Mouse (Mus musculus): ENCODE data around the gene Gtf3c5.

The Gtf3c5 gene

DNA sequence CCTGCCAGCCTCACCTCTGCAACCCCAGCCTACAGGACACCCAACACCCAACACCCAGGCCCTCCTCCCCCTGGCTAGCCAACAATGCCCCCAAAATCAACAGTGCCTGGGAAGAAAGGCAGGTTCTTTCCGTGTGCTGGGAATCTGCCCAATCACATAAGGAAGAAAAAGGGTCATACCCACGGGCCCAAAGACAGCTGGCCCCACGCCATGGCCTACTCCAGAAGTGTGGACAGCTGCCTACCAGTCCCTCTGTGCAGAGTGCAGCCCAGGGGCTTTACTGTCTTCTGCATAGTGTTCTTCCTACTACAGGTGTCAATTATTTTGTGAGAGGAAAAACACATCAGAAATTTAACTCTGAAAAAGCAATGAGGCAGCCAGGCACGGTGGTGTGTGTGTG is 8.2 kb downstream of the Gtf3c5 start:
- DNase-seq (ENCODE audit: low read depth, low spot score): no peak

GRCm38 (mm10) chr2:28569903-28570302 is 13.6 kb downstream of the Gtf3c5 start:
- no peak for DNase-seq (ENCODE audit: low read depth, low spot score)

GRCm38 (mm10) chr2:28566545-28566944 is 17.0 kb downstream of the Gtf3c5 start:
- DNase-seq (ENCODE audit: low read depth, low spot score): no peak

DNA sequence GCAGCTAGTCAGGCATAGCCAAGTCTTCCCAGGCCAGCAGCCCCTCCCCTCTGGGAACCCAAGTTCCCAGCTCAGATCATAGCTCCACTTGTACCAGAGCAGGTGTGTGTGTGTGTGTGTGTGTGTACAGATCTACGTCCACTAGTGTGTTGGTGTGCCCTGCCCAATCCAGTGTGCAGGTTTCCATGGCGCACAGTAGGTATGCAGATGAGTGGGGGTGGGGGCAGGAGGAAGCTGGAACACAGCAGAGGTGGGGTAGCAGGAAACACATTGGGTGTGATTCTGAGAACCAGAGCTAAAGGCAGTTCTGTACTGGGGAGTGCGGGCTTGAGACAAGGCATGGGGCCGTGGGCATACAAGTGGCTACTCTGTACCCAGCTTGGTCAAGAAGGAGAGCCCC is 19.2 kb downstream of the Gtf3c5 start:
- no peak for DNase-seq (ENCODE audit: low read depth, low spot score)

- DNase-seq (ENCODE audit: low read depth, low spot score): no peak
Observed at GRCm38 (mm10) chr2:28563830-28564229, 19.7 kb downstream of the Gtf3c5 start.

DNA sequence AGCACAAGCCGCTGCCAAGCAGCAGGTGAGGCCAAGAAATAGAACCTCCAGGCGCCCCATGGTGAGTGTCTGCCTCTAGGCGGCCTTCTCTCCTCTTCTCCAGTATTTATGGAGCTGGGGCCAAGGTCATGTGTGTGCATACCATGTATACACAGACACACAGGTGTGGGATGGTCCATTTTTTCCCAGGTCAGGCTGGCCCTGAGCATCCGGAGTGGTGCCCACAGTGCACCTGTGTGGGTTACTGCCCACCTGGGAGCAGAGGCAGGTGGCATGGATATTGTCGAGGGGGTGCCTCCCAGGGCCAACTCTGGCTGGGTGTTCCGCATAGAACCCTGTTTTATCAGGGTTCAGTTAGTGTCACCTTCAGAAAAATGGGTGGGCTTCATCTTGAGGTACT is 20.2 kb downstream of the Gtf3c5 start, which contains the start of gene Cel:
Cel (minus strand) TSS at position 101 of the 400 bp plus-strand sequence.
- DNase-seq (ENCODE audit: low read depth, low spot score): no peak

DNA sequence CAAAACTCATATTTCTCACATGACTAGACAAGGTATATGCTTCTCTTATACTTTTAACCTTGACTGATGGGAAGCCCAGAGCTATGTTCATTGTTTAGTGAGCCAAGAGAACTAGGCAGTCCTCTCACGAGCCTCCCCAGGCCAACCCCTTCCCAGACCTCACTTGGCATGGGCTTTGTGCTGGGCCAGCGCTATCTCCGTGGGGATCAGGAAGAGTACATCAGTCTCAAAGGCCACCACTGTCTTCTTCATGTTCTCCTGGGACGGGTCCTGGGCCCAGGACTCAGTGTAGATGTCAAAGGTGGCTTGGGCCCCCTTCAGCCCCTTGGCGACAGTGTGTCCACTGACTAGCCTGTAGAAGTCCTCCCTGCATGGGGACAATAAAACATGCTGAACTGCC is 26.1 kb downstream of the Gtf3c5 start:
- DNase-seq (ENCODE audit: low read depth, low spot score): no peak

DNA sequence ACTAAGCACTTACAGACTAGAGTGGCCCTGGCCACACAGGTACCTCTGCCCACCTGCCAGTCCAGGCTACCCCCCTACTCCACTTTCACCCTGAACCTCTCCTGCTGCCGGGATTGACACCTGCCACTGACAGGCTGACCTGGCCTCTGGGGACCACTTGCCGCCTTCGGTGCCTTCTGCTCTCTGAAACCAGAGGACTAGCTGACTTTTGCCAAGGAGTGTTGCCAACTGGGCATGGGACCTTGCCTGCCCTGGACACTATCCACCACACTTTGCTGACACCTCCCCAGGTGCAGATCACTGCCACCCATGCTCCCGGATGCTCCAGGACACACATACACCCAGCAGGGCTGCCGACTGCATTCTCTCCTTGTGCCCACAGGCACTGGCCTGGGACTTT is 31.2 kb downstream of the Gtf3c5 start:
- DNase-seq (ENCODE audit: low read depth, low spot score): no peak

- no peak for DNase-seq (ENCODE audit: low read depth, low spot score)
Observed at GRCm38 (mm10) chr2:28549157-28549556, 34.4 kb downstream of the Gtf3c5 start.

GRCm38 (mm10) chr2:28547237-28548172 is 36.0 kb downstream of the Gtf3c5 start:
- peak; percentile 49 for DNase-seq (ENCODE audit: low read depth, low spot score)

DNA sequence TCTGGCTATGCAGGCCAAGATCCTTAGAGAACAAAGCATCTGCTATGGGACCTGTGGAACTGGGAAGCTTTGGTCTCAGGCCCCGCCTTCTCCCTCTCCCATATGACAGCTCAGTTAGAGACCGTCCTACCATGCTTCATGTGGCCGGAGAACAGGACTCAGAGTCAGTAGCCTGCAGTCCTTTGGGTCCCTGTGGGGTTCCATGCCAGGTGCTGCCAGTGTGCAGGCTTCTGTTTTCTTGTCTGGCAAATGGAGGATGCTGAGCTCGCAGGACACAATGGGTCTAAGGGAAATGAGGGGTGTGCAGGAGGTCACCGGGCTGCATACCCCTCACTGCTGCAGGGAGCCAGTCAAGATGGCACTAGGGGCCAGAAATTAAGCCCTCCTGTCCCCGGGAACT is 37.0 kb downstream of the Gtf3c5 start:
- no peak for DNase-seq (ENCODE audit: low read depth, low spot score)

GRCm38 (mm10) chr2:28545976-28546375 is 37.6 kb downstream of the Gtf3c5 start:
- no peak for DNase-seq (ENCODE audit: low read depth, low spot score)

DNA sequence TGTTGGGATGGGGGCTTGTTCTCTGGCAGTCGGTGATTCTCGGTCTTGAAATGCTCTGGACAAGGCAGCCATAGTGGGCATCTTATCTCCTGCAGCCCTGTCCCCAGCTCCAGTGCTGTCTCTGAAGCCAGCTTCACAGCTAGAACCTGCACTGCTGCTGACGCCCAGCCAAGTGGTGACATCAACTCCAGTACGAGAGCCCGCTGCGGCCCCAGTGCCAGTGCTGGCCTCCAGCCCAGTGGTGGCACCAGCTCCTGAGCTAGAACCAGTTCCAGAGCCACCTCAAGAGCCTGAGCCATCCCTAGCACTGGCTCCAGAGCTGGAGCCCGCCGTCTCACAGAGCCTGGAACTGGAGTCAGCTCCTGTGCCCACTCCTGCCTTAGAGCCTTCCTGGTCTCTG is 39.7 kb downstream of the Gtf3c5 start:
- DNase-seq (ENCODE audit: low read depth, low spot score): no peak

GRCm38 (mm10) chr2:28540587-28541227 is 42.8 kb downstream of the Gtf3c5 start:
- DNase-seq (ENCODE audit: low read depth, low spot score): no peak

DNA sequence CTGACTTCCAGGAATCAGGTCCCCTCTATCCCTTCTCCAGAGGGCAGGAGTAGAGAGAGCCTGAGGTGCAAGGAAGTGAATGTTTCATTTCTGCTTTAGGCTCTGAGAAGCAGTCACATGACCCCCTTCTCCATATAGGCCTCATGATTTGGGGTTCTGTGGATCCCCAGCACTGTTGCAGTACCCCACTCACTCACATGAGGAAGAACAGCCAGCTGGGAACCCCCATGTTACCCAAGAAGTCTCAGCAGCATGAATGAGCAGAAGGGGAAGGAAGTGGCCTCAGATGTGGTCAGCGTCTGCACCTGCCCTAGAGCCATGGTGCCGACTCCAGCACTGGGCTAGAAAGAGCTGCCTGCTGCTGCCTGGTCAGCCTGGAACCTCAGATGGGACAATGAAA is 43.6 kb downstream of the Gtf3c5 start:
- DNase-seq (ENCODE audit: low read depth, low spot score): no peak

DNA sequence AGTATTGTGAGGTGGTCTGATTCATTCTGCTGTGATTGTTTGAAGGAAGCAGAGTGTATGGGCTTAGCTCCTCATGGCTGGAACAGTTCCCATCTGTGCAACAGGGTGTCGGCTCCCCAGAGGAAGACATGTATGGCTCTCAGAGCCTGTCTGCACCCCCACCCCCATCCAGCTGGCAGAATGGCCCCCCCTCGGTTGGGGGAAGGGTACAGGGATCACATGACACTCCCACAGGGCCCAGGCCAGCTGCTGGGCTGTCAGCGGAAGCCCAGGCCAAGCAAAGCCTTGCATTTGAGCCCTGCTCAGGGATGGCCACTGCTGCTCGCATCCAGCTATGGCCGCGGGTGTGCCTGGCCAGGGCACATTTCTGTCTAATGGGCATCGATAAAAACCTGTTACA is 44.3 kb downstream of the Gtf3c5 start:
- no peak for DNase-seq (ENCODE audit: low read depth, low spot score)

DNA sequence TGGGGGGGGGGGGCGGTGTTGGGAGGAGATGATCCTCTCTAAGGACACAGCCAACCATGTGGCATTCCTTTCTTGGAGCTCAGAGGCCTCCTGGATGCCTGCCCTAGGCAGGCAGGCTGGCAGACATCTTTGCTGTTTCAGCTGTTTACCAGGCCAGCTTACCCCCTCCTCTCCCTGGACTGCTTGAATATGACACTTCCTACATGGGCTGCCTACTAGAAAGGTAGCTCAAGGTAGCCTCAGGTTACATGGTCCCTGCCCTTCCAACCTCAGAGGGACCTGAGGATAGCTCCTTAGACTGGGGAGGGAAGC is 44.8 kb downstream of the Gtf3c5 start:
- no peak for DNase-seq (ENCODE audit: low read depth, low spot score)

- DNase-seq (ENCODE audit: low read depth, low spot score): no peak
Observed at GRCm38 (mm10) chr2:28537995-28538816, 45.3 kb downstream of the Gtf3c5 start.

DNA sequence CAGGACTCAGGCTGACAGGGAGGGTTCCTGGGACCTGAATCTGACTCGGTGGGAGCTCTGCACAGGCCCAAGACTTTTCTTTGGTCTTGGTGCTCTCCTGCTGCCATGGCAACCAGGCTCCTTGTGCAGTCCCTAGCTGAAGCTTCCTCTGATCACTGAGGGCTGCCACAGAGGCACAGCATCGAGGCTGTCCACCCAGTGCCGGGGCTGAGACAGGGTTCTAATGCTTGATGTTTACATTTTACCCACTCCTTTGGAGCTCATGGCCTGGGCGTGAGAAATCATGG is 46.0 kb downstream of the Gtf3c5 start:
- no peak for DNase-seq (ENCODE audit: low read depth, low spot score)

- DNase-seq (ENCODE audit: low read depth, low spot score): no peak
Observed at GRCm38 (mm10) chr2:28536766-28537633, 46.6 kb downstream of the Gtf3c5 start.

GRCm38 (mm10) chr2:28536166-28536565 is 47.4 kb downstream of the Gtf3c5 start:
- DNase-seq (ENCODE audit: low read depth, low spot score): no peak

DNA sequence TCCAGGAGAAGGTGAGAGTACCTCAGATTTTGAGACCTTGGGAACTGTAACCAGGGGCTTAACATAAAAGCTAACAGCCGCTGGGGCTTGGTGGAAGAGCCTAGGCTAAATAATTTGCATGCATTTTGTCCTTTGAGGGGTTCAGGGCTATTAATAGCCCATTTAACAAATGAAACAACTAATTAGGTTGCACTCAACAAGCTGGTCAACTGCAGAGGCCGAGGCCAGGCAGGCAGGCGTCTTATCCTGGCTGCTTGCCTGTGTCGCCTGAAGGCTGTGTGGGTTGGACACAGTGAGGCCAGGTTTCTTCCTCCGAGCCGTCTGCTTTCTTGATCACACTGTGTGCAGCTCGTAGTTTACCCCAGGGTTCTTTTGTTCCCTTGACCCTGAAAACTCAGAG is 47.9 kb downstream of the Gtf3c5 start:
- no peak for DNase-seq (ENCODE audit: low read depth, low spot score)
